Mouse (Mus musculus): ENCODE measurements around the gene Lpp.

- TF ChIP-seq CTCF (IDR thresholded peaks at IDR 0.05; ENCODE audit: control insufficient read depth, insufficient read depth, low read length), result no peak
- no peak for TF ChIP-seq POLR2A (IDR thresholded peaks at IDR 0.05; ENCODE audit: borderline replicate concordance, control insufficient read depth, low read depth, low read length)
Measured at GRCm38 (mm10) chr16:24455361-24455855, 62.1 kb downstream of the Lpp start.
